Mouse (Mus musculus) left cerebral cortex, adult 18-20 months (tissue): ENCODE data around the gene Armc9. TPM values are rescaled to one million over a fixed set of nuclear protein-coding genes. Genes with fewer than 3 reads are reported as not detected.

Experiments used
- DNase-seq, 2 experiments: peaks; one replicate each; pipeline ENCODE4 v3.0.0; 2021 to 2022; ENCODE audit warnings: low spot score in 2 of 2, mixed read lengths in 1 of 2
- total RNA-seq, 2 experiments: library from RNA; stranded (reverse); gene quantifications; 2 replicates each; pipeline ENCODE4 v1.2.3; 2021

Gene Armc9
- total RNA-seq, 2 experiments from 2014 or later, result 32.2 to 36.4 TPM

- no peak for DNase-seq
Measured at GRCm38 (mm10) chr1:86216412-86216811, 61.8 kb downstream of the Armc9 start.

- no peak for DNase-seq
Measured at GRCm38 (mm10) chr1:86217976-86218375, 63.4 kb downstream of the Armc9 start.

- no peak for DNase-seq
Measured at GRCm38 (mm10) chr1:86225195-86225594, 70.6 kb downstream of the Armc9 start.

- no peak for DNase-seq
Measured at GRCm38 (mm10) chr1:86228653-86229052, 74.1 kb downstream of the Armc9 start.

GRCm38 (mm10) chr1:86229184-86229829 is 74.7 kb downstream of the Armc9 start:
- DNase-seq, result no peak

- DNase-seq, result no peak
Measured at GRCm38 (mm10) chr1:86232631-86233030, 78.1 kb downstream of the Armc9 start.

GRCm38 (mm10) chr1:86233808-86234207 is 79.2 kb downstream of the Armc9 start:
- DNase-seq, result no peak

GRCm38 (mm10) chr1:86235118-86235517 is 80.5 kb downstream of the Armc9 start:
- no peak for DNase-seq

GRCm38 (mm10) chr1:86236442-86236841 is 81.9 kb downstream of the Armc9 start:
- DNase-seq, result no peak

GRCm38 (mm10) chr1:86239010-86239409 is 84.4 kb downstream of the Armc9 start:
- DNase-seq, result no peak

GRCm38 (mm10) chr1:86239871-86240270 is 85.3 kb downstream of the Armc9 start:
- DNase-seq, result no peak

- no peak for DNase-seq
Measured at GRCm38 (mm10) chr1:86240959-86241358, 86.4 kb downstream of the Armc9 start.

- no peak for DNase-seq
Measured at GRCm38 (mm10) chr1:86243490-86243889, 88.9 kb downstream of the Armc9 start.

- DNase-seq, result peak; percentile 55 to 59
Measured at GRCm38 (mm10) chr1:86245301-86246085, 90.9 kb downstream of the Armc9 start.

GRCm38 (mm10) chr1:86253410-86253809 is 98.8 kb downstream of the Armc9 start:
- no peak for DNase-seq

GRCm38 (mm10) chr1:86256311-86256710 is 101.7 kb downstream of the Armc9 start:
- no peak for DNase-seq

- DNase-seq, result no peak
Measured at GRCm38 (mm10) chr1:86257228-86257627, 102.6 kb downstream of the Armc9 start.

GRCm38 (mm10) chr1:86258171-86258824 is 103.7 kb downstream of the Armc9 start:
- no peak for DNase-seq

GRCm38 (mm10) chr1:86263564-86264339 is 109.2 kb downstream of the Armc9 start:
- no peak for DNase-seq

- DNase-seq, result no peak
Measured at GRCm38 (mm10) chr1:86265060-86265459, 110.5 kb downstream of the Armc9 start.

GRCm38 (mm10) chr1:86268492-86269189 is 114.1 kb downstream of the Armc9 start:
- DNase-seq, result no peak
